Mouse (Mus musculus): ENCODE results near the gene Tsku. TPM values are rescaled to one million over a fixed set of nuclear protein-coding genes. Genes with fewer than 3 reads are reported as not detected.
A peak's percentile ranks its signal among the peaks of the same experiment; 100 is the strongest.

The Tsku gene
- polyA plus RNA-seq, 1 experiment, result 8.4 TPM

- Histone ChIP-seq H3K4me3 (peak overlapping the region; percentile 8), H3ac (ENCODE audit: control insufficient read depth, insufficient read length) (no peak overlapping the region), H3K27me3 (ENCODE audit: control insufficient read depth, insufficient read depth, insufficient read length) (no peaks in the 10 kb centered on the region), H3K36me3 (ENCODE audit: control insufficient read depth, insufficient read depth) (no peaks in the 10 kb centered on the region), H3K4me2 (ENCODE audit: low read depth) (no peak overlapping the region), H3K79me2 (ENCODE audit: control insufficient read depth, insufficient read depth) (no peaks in the 10 kb centered on the region)
- TF ChIP-seq MYOG (IDR thresholded peaks at IDR 0.05; ENCODE audit: control insufficient read depth in 1 of 3, insufficient read depth in 1 of 3, insufficient read length in 2 of 3, low read depth in 2 of 3), result no peak
- no peak for TF ChIP-seq POLR2A (IDR thresholded peaks at IDR 0.05; ENCODE audit: insufficient read length, low read depth)
- no peak for TF ChIP-seq MYOD1 (IDR thresholded peaks at IDR 0.05; ENCODE audit: control insufficient read depth in 1 of 3, insufficient read length in 2 of 3, low read depth in 2 of 3)
- no peak for TF ChIP-seq REST (IDR thresholded peaks at IDR 0.05; ENCODE audit: insufficient read depth, insufficient read length)
- no peak for TF ChIP-seq TCF12 (IDR thresholded peaks at IDR 0.05; ENCODE audit: insufficient read depth, poor library complexity, severe bottlenecking)
- no peak for TF ChIP-seq CEBPB (IDR thresholded peaks at IDR 0.05; ENCODE audit: insufficient read depth, poor library complexity, severe bottlenecking)
- no peak for TF ChIP-seq POLR2AphosphoS2 (IDR thresholded peaks at IDR 0.05; ENCODE audit: insufficient read length, low read depth)
- TF ChIP-seq USF1 (IDR thresholded peaks at IDR 0.05; ENCODE audit: low read depth), result no peak
- no peak for TF ChIP-seq MAX (IDR thresholded peaks at IDR 0.05; ENCODE audit: low read depth)
Measured at GRCm38 (mm10) chr7:98342249-98342648, 18.9 kb downstream of the Tsku start.

DNA sequence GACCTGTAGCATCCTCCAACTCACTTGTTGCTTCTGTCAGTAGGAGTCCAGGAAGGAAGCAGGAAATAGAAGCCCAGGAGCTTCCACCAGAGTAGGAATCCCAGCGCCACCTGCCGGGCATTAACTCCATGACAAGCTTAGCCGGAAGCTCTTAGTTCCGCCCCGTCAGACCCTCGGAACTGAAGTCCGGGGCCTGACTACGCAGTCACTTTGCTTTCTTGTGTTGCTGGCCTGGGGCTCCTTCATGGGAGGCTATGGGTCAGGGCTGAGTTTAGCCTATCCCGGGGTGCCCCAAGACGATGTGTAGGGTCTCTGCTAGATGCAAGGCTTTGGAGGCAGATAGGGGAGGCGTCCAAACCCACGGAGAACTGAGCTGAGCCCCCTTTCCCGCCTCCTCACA is 19.7 kb downstream of the Tsku start:
- H3K36me3 ChIP-seq (ENCODE audit: control insufficient read depth, insufficient read depth), result no peaks in the 10 kb centered on the region
- peak overlapping the region; percentile 85 for H3K4me2 ChIP-seq (ENCODE audit: low read depth)
- TF ChIP-seq TCF12 (IDR thresholded peaks at IDR 0.05; ENCODE audit: insufficient read depth, poor library complexity, severe bottlenecking), result no peak
- TF ChIP-seq REST (IDR thresholded peaks at IDR 0.05; ENCODE audit: insufficient read depth, insufficient read length), result no peak
- no peak for TF ChIP-seq POLR2AphosphoS2 (IDR thresholded peaks at IDR 0.05; ENCODE audit: insufficient read length, low read depth)
- TF ChIP-seq SRF (IDR thresholded peaks at IDR 0.05; ENCODE audit: control insufficient read depth, insufficient read length, low read depth), result no peak
- TF ChIP-seq MYOD1 (IDR thresholded peaks at IDR 0.05; ENCODE audit: control insufficient read depth in 1 of 3, insufficient read length in 2 of 3, low read depth in 2 of 3), result no peak
- H3ac ChIP-seq (ENCODE audit: control insufficient read depth, insufficient read length), result no peak overlapping the region
- H3K27me3 ChIP-seq (ENCODE audit: control insufficient read depth, insufficient read depth, insufficient read length), result no peaks in the 10 kb centered on the region
- H3K4me3 ChIP-seq, result peak overlapping the region; percentile 8
- H3K79me2 ChIP-seq (ENCODE audit: control insufficient read depth, insufficient read depth), result no peaks in the 10 kb centered on the region

DNA sequence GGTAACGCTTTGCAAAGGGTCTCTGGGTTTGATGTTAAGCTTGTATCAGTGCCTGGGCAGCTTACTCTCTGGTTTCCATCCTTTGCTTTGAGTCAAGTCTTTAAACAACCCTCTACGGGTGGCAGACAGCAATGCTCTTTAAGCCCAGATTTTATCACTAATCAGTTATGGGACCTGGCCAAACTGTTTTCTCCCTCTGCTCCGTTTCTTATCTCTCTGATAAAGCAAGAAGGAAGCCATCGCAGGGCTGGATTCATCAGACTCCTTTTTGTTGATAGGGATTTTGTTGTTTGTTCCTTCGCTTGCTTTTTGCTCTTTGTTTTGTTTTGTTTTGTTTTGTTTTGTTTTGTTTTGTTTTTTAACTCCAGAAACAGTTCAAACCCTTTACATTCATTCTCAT is 20.8 kb downstream of the Tsku start:
- Histone ChIP-seq H3K27me3 (ENCODE audit: control insufficient read depth, insufficient read depth, insufficient read length) (no peaks in the 10 kb centered on the region), H3K4me3 (no peak overlapping the region), H3K36me3 (ENCODE audit: control insufficient read depth, insufficient read depth) (no peaks in the 10 kb centered on the region), H3K79me2 (ENCODE audit: control insufficient read depth, insufficient read depth) (no peaks in the 10 kb centered on the region), H3ac (ENCODE audit: control insufficient read depth, insufficient read length) (no peak overlapping the region), H3K4me2 (ENCODE audit: low read depth) (no peak overlapping the region)
- TF ChIP-seq MYOG (IDR thresholded peaks at IDR 0.05; ENCODE audit: control insufficient read depth in 1 of 3, insufficient read depth in 1 of 3, insufficient read length in 2 of 3, low read depth in 2 of 3) (no peak), MAX (IDR thresholded peaks at IDR 0.05; ENCODE audit: low read depth) (no peak), TCF12 (IDR thresholded peaks at IDR 0.05; ENCODE audit: insufficient read depth, poor library complexity, severe bottlenecking) (no peak), MYOD1 (IDR thresholded peaks at IDR 0.05; ENCODE audit: control insufficient read depth in 1 of 3, insufficient read length in 2 of 3, low read depth in 2 of 3) (no peak), TCF3 (IDR thresholded peaks at IDR 0.05; ENCODE audit: insufficient read length, low read depth) (no peak), REST (IDR thresholded peaks at IDR 0.05; ENCODE audit: insufficient read depth, insufficient read length) (no peak)

- H3K36me3 ChIP-seq (ENCODE audit: control insufficient read depth, insufficient read depth), result no peaks in the 10 kb centered on the region
- no peaks in the 10 kb centered on the region for H3K27me3 ChIP-seq (ENCODE audit: control insufficient read depth, insufficient read depth, insufficient read length)
- H3K79me2 ChIP-seq (ENCODE audit: control insufficient read depth, insufficient read depth), result no peaks in the 10 kb centered on the region
- TF ChIP-seq MAX (IDR thresholded peaks at IDR 0.05; ENCODE audit: low read depth), result no peak
- TF ChIP-seq TCF3 (IDR thresholded peaks at IDR 0.05; ENCODE audit: insufficient read length, low read depth), result no peak
- TF ChIP-seq POLR2A (IDR thresholded peaks at IDR 0.05; ENCODE audit: insufficient read length, low read depth), result no peak
- no peak for TF ChIP-seq TCF12 (IDR thresholded peaks at IDR 0.05; ENCODE audit: insufficient read depth, poor library complexity, severe bottlenecking)
- no peak for TF ChIP-seq REST (IDR thresholded peaks at IDR 0.05; ENCODE audit: insufficient read depth, insufficient read length)
- TF ChIP-seq MYOG (IDR thresholded peaks at IDR 0.05; ENCODE audit: control insufficient read depth in 1 of 3, insufficient read depth in 1 of 3, insufficient read length in 2 of 3, low read depth in 2 of 3), result no peak
- no peak for TF ChIP-seq MYOD1 (IDR thresholded peaks at IDR 0.05; ENCODE audit: control insufficient read depth in 1 of 3, insufficient read length in 2 of 3, low read depth in 2 of 3)
- TF ChIP-seq USF1 (IDR thresholded peaks at IDR 0.05; ENCODE audit: low read depth), result no peak
- no peak overlapping the region for H3K4me3 ChIP-seq
- no peak overlapping the region for H3ac ChIP-seq (ENCODE audit: control insufficient read depth, insufficient read length)
- H3K4me2 ChIP-seq (ENCODE audit: low read depth), result no peak overlapping the region
Measured at GRCm38 (mm10) chr7:98333987-98334386, 27.1 kb downstream of the Tsku start.

GRCm38 (mm10) chr7:98333507-98333906 is 27.6 kb downstream of the Tsku start:
- no peak overlapping the region for H3K4me2 ChIP-seq (ENCODE audit: low read depth)
- H3K79me2 ChIP-seq (ENCODE audit: control insufficient read depth, insufficient read depth), result no peaks in the 10 kb centered on the region
- no peaks in the 10 kb centered on the region for H3K27me3 ChIP-seq (ENCODE audit: control insufficient read depth, insufficient read depth, insufficient read length)
- TF ChIP-seq POLR2AphosphoS2 (IDR thresholded peaks at IDR 0.05; ENCODE audit: insufficient read length, low read depth) (no peak), MAX (IDR thresholded peaks at IDR 0.05; ENCODE audit: low read depth) (no peak), POLR2A (IDR thresholded peaks at IDR 0.05; ENCODE audit: insufficient read length, low read depth) (no peak), MYOD1 (IDR thresholded peaks at IDR 0.05; ENCODE audit: control insufficient read depth in 1 of 3, insufficient read length in 2 of 3, low read depth in 2 of 3) (no peak), E2F4 (IDR thresholded peaks at IDR 0.05; ENCODE audit: insufficient read depth) (no peak), REST (IDR thresholded peaks at IDR 0.05; ENCODE audit: insufficient read depth, insufficient read length) (no peak), MYOG (IDR thresholded peaks at IDR 0.05; ENCODE audit: control insufficient read depth in 1 of 3, insufficient read depth in 1 of 3, insufficient read length in 2 of 3, low read depth in 2 of 3) (no peak), TCF3 (IDR thresholded peaks at IDR 0.05; ENCODE audit: insufficient read length, low read depth) (no peak), TCF12 (IDR thresholded peaks at IDR 0.05; ENCODE audit: insufficient read depth, poor library complexity, severe bottlenecking) (no peak)
- no peak overlapping the region for H3K4me3 ChIP-seq
- no peak overlapping the region for H3ac ChIP-seq (ENCODE audit: control insufficient read depth, insufficient read length)
- no peaks in the 10 kb centered on the region for H3K36me3 ChIP-seq (ENCODE audit: control insufficient read depth, insufficient read depth)

Measured in myocyte (in vitro differentiated cells).